Mouse (Mus musculus) forebrain, embryonic 10.5 days (tissue): ENCODE measurements at regions not wholly inside any gene's neighbourhood (a gene's known extent, or its start where the extent isn't known, plus 50 kb on each side); places are given as distances from the start of the nearest gene placed in this dataset.

ENCODE experiments used
- DNase-seq: peaks from one replicate; pipeline ENCODE4 v3.0.0-alpha.2; 2017; ENCODE audit warnings: low spot score; ENCODE audit errors: extremely low spot score
- H3K27ac ChIP-seq: fragments of 300-500 bp; sonication (generic); 2 replicates; pipeline ENCODE4 v1.5.1; 2016; ENCODE audit warnings: mild to moderate bottlenecking
- H3K27me3 ChIP-seq: fragments of 300-500 bp; sonication (generic); 2 replicates; pipeline ENCODE4 v1.6.1; 2016; ENCODE audit warnings: mild to moderate bottlenecking; ENCODE audit not compliant: poor library complexity, severe bottlenecking
- H3K36me3 ChIP-seq: fragments of 300-500 bp; sonication (generic); replicated peaks from 2 replicates; pipeline ENCODE4 v1.6.1; 2016; ENCODE audit warnings: mild to moderate bottlenecking, moderate library complexity
- H3K4me1 ChIP-seq: fragments of 300-500 bp; sonication (generic); 2 replicates; pipeline ENCODE4 v1.6.1; 2016
- H3K4me3 ChIP-seq: fragments of 300-500 bp; sonication (generic); 2 replicates; pipeline ENCODE4 v1.5.1; 2016; ENCODE audit warnings: mild to moderate bottlenecking, moderate library complexity
- H3K9me3 ChIP-seq: fragments of 300-500 bp; sonication (generic); 2 replicates; pipeline ENCODE4 v1.6.1; 2016; ENCODE audit warnings: mild to moderate bottlenecking, moderate library complexity
- WGBS: fragments of 180-500 bp; shearing (Covaris S2); methylation state at CpG from one replicate; pipeline ENCODE4 v1.1.7; 2016; 5-methylcytosine and 5-hydroxymethylcytosine counted together

DNA sequence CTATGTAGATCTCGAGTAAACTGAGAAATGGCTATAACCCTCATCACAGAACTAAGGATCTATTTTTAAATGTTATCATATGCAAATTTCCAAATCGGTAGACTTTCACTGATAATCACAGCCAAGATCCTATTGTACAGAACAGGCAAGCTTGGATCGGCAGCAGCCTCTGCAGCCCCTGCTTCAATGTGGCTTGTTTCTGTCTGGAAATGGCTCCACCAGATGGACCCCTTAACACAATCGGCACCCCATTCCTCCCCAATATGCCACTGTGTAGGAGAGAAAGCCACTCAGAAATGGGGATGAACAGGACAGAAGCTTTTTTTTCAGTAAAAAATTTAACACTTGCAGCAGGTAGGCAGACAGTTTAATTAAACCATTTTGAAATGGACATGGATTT lies 61.5 kb upstream of the Inhba start:
- no peaks in the 10 kb centered on the region for H3K9me3 ChIP-seq
- no peak overlapping the region for H3K4me3 ChIP-seq
- H3K4me1 ChIP-seq = no peaks in the 10 kb centered on the region
- no peaks in the 10 kb centered on the region for H3K36me3 ChIP-seq
- DNase-seq = no peak
- WGBS = 88% methylated on average over 4 of the region's 4 CpGs
- H3K27ac ChIP-seq = no peak overlapping the region
- no peaks in the 10 kb centered on the region for H3K27me3 ChIP-seq

DNA sequence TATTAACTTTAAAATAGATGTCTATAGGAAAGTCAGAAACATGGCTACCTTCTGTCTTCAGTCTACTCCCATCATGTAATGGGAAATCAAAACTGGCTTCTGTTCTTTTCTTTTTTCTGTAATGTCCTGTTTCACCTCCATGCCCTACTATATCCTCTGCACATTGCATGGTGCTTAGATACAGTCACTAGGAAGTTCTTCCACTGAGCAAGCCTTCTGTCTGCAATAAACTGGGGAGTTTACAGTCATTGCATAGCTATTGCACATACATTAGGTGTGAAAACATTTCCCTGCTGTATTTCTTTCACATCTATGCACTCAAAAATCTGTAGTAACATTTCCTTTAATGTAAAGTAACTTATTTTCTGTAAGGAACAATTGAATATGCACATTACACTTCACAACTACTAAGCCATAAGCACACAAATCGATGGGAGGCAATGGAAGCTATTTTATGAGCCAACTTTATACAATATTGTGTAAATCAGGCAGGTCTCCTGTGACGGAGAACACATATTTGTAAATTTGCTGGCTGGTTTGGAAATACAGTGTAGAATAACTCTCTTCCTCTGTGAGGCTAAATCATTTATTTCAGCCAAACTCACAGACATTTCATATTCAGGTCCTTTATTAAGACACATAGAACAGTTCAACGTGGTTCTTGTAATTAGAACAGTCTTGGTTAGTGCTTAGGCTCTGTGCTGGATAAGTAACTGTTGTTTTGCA lies 60.6 kb upstream of the Inhba start:
- Histone ChIP-seq H3K9me3 (no peaks in the 10 kb centered on the region), H3K27me3 (no peaks in the 10 kb centered on the region), H3K27ac (no peak overlapping the region), H3K36me3 (no peaks in the 10 kb centered on the region), H3K4me3 (no peak overlapping the region), H3K4me1 (no peaks in the 10 kb centered on the region)
- DNase-seq = no peak
- WGBS = 86% methylated on average over 3 of the region's 3 CpGs
